Mouse (Mus musculus) liver, embryonic 18 days (tissue): ENCODE measurements around the gene Gm37419. TPM values are rescaled to one million over a fixed set of nuclear protein-coding genes. Genes with fewer than 3 reads are reported as not detected.

Experiments
- polyA plus RNA-seq: library from polyadenylated mRNA; depleted of rRNA; stranded (reverse); fragments of >200 nt; gene quantifications from 2 replicates; pipeline ENCODE4 v1.2.3, GENCODE M21; 2012; rRNA removed

Gm37419 gene
- not detected in 2 replicates for polyA plus RNA-seq

DNA sequence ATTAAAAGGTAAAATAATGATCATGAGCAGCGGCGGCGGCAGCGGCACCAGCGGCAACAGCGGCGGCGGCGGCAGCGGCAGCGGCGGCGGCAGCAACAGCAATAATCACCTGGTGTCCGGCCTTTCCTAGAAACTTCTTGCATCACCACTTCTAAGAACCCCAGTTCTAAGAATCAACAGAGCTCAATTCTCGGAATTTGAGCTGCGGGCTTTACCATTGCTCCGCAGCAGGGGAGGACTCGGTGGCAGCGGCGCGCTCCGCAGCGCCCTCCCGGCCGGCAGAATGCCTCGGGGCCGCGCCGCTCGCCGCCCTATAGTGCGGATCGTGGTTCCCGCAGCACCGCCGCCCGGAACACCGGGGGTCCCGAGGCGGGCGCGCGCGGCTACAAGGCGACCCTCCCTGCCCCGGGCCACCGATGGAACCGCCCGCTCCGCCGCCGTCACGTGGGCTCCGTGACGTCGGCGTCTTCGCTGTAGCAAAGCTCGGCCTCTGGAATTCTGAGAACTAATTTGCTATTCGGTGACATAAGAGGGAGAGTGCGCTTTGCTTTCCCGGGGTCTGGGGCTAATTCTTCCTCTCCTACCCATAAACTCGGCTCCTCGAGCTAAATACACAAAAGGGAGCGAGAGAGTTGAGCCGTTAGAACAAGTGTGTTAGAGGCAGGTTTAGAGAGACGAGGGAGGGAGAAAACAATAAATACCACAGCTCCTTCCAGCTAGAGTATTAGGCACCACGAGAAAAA is at the start of gene Gm37419, which contains the start of gene Bcl6:
Gm37419 (plus strand) TSS at position 17 of the 743 bp plus-strand sequence.
Bcl6 (minus strand) TSS at position 387 of the 743 bp plus-strand sequence.

Other genes with a start within 250 kb of the Gm37419 start
- 0.26 and 0.58 TPM in 2 replicates for gene Sst, start 97.5 kb upstream of the Gm37419 start, polyA plus RNA-seq
- gene Rtp2, start 56.1 kb upstream of the Gm37419 start, polyA plus RNA-seq, result not detected in 2 replicates
- gene Bcl6, start 370 bp downstream of the Gm37419 start, polyA plus RNA-seq, result 0.96 and 1.4 TPM in 2 replicates